Mouse (Mus musculus) activated CD4-positive, CD25-positive, alpha-beta regulatory T cell, adult 4 months (primary cell): ENCODE results near the gene Ism1. TPM values are rescaled to one million over a fixed set of nuclear protein-coding genes. Genes with fewer than 3 reads are reported as not detected.

Source experiments
- ATAC-seq: one replicate; pipeline ENCODE4 v1.8.0; 2017
- polyA plus RNA-seq, 2 experiments: library from polyadenylated mRNA; unstranded; fragments of 100-300 nt; shearing (Covaris generic); gene quantifications; one replicate each; pipeline ENCODE4 v1.2.1; 2017

Ism1 gene
- not detected for polyA plus RNA-seq

DNA sequence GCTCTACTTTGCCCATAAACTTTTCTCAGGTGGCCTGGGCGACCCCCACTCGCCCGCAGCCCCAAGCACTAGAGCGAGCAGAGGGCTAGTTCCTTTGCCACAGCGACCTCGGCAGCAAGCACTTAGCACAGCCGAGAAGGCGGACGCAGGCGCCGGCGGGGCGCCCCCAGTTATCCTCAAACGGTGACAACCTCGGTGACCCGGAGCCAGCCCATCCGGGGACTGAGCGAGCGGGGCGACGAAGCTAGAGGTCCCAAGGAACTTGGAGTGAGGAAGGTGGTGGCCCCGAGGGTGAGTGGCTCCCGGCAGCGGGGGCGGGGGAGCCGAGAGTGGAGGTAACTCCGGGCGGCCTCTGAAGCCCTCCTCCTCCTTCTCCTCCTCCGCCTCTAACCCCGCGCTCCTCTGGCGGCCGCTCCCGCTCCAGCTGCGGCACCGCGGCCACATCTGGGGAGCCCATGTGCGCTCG, at the start of gene Ism1:
Gene Ism1, plus strand, starts transcription at position 370 of the 466 bp plus-strand sequence.
- no peak for ATAC-seq

DNA sequence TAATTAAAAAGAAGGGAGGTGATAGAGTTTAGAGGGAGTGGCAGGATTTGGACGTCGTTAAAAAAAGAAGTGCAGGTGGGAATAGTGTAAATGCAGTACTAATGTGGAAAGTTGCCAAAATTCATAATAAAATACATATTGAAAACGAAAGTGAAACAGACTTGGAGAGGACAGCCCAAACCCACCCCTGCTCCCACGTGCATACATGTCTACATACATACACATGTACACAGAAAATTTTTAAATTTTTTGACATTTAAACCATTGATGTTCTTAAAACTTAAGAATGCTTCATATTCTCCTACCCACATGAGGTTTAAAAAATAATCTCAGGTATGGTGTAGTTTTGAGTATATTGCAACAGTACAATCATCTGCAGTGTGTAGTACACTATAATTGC, 49.2 kb upstream of the Ism1 start:
- ATAC-seq = peak; percentile 32

DNA sequence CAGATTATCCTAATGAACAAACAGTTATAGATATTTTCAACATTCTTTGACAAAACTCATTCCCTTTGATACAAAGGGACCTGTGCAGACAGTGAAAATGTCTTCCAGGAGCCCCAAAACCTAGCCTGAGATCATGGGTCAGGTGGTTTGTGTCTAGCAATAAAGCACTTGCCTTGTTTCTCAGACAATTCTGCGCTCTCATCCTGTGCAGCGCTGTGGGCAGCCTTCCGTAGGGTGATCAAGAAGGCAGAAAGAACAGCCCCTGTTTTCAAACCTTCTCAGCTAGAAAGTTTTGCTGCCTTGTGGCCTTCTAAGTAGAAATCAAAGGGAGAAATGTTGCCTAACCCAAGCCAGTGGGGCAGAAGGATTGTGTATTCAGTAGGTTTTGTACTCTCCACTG, 48.3 kb upstream of the Ism1 start:
- ATAC-seq = no peak

DNA sequence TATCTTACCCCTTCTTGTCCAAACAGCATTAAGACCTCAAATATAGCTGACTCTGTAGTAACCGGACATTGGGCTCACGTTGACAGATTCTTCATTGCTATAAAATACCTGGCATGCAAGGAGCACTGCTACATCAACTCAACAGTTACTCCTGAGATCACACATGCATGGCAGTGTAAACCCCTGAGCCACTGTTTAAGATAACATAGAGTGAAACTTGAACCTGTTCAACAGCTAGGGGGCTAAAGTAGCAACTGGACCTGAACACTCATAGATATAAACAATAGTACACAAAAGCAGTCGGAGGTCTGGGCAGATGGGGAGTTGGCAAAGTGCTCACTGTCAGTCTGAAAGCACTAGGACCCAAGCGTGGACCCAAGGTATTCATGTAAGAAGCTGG, 43.5 kb upstream of the Ism1 start:
- no peak for ATAC-seq

DNA sequence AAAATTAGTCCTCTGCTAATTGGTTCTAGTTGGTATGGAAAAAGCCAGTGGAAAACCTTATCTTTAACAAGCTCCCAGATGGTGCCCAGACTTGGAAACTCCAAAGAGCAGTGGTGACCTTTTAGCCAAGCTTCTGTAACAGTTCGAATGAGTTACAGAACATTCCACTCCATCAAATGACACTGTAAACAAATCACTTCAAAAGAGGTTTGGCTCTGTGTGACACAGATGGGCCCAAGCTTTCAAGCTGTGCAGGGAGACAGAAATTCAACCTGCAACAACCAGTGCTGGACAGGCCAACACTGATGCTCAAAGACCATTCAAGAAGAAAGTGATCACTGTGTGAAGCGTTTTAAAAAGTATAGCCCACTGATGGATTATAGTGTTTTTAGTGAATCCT, 40.1 kb upstream of the Ism1 start:
- ATAC-seq = no peak

DNA sequence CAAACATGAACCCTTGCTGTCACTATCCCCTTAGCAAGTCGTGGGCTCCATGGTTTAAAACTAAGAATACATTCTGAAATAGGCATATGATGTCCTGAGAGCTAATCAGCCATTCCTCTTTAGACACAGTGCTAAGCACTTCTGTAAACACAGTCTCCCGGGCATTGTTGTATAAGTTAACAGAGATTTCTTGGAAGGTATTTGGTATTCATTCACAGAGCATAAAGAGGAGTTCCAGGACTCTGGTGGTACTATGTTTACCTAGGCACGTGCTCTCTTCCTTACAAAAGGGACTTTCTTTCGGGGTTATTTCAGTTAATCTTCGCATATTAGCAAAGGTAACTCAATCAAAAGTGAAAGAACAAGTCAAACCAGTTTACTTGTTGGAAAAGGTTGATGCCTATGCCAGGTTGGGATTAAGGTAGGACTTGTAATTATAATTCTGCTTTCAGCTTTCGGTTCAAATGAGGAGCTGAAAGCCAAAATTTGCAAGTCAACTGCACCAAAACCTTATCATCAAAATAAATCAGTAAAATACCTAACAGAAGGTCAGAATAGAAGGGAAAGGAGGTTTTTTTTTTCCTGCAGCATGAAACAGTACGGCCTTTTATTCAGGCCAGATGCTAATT, 36.1 kb upstream of the Ism1 start:
- no peak for ATAC-seq

DNA sequence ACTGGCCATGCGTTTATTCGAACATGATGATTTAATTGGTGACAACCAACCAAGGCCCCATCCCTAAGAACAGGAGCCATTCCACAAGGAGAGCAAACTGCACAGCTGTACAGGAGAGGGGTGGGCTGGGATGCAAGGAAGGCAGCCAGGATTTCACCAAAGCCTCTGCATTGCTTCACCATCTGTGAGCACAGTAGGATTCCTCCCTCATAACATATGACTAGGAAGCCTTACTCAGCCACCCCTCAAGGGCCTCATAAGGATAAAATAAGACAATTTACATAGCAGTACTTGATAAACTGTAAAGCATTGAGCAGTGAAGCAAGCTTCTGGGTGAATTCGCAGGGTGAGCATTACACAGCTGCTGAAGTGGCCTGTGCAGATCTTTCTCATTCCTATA, 28.5 kb upstream of the Ism1 start:
- ATAC-seq = no peak

DNA sequence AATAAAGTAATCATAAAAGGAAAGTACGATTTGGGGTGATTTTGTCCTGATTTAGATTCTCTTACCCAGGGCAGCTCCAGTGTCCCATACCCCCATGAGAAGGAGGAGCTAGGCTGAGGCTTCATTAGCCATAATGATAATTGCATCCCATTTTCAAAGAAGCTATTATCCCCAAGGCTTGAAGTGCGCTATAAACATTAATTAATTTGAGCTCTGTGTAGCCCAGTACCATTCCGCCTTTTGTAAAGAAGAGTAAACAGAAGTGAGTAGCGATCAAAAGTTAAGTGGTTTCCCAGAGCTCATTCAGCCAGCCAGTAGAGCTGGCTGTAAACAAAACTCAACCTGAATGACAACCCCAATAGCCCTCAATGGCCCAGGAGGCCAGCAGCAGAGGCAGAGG, 21.2 kb upstream of the Ism1 start:
- ATAC-seq = no peak

DNA sequence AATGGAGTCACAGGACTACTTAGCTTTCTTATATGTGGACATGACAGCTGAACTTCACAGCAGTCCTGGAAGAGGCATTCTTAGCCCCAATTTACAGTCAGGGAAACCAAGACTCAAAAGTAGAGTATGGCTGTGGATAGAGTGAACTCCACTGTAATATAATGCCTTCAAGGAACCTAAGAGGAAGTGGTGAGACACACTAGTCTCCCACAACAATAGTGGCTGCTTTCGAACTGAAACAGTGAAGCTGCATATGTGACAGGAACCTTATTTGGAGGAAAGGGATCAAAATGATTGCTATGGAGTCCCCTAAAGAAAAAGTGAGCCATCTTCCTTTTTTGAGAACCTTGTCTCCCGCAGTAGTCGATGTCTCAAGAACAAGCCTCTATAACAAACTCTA, 6.1 kb upstream of the Ism1 start:
- ATAC-seq = no peak

DNA sequence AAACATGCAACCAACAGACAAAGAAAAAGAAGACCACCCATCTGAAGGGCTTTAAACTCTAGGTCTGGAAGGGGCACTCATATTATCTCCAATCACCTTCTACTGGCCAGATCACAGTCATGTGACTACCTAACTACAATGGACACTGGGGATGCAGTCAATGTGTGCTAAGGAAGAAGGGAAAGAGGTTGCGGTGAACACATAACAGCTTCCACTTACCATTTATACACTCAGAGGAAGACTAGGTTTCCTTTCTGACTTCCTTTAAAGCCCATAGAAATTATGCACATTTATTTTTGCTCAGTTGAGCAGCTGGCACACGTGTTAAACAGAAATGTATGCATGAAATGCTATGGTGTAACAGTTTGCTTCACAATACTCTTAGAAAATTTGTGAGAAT, 5.6 kb upstream of the Ism1 start:
- ATAC-seq = no peak

DNA sequence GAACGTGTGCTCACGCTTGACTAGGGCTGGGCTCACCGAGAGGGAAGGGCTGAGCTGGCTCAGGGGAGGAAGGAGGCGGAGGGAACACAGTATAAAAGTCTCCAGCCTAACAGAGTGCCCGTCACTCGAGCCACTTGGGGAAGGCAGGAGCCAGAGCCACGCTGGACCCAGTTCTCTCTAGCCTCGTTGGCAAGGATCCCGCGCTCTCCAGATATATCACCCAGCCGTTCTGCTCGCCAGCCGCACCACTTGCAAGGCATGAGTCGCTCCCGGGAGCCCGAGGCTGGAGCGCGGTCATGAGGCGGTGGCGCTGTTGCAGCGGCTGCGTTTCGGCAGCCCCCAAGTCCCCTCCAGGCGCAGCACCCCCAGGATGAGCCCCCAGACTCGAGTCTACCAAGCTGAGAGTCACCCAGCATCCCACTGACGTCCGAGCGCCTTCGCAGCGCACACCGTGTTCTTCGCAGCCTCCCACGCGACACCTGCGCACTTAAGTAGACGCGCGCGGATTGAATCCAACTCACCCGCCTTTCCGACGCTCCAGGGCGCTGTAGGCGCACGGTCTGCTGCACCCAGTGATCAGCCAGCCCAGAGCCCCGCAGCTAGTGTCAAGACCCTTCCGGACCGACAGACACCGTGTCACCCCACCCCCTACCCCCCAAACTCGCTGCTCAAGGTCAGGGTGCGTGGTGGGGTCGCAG, 764 bp upstream of the Ism1 start:
- no peak for ATAC-seq

DNA sequence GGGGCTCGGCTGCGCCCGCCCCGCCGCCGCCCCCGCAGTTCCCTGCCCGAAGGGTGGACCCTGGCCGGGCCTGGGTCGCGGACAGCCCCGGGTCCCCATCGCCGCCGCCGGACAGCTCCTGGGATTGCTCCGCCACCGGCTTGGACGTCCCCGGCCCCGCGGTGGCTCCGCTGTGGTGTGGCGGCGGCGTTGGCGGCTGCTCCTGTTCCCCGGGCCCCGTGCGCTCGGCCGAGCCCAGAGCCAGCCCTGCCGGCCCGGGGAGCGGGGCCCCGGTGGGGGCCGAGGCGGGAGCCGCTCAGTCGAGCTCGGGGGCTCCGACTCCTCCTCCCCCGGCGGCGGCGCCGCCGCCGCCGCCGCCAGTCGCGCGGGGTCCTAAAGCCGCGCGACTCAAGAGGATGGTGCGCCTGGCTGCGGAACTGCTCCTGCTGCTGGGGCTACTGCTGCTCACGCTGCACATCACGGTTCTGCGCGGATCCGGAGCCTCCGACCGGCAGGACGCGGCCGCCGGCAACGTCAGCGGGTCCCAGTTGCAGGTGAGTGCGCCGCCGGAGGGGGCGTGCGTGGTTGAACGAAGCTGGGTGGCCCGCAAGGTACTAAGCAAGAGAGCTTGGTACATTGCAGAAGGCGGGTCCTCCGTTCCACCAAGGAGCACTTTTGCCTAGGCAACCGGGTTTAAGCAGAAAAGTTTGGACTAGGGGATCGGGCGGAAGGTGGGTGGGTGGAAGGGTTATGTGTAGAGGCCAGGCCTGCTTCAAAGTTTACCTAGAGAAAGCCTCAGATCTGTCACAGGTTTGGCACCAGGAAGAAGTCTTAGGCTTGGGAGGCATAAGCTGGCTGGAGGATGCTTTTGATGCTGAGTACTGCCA, 530 bp downstream of the Ism1 start:
- peak; percentile 36 for ATAC-seq

DNA sequence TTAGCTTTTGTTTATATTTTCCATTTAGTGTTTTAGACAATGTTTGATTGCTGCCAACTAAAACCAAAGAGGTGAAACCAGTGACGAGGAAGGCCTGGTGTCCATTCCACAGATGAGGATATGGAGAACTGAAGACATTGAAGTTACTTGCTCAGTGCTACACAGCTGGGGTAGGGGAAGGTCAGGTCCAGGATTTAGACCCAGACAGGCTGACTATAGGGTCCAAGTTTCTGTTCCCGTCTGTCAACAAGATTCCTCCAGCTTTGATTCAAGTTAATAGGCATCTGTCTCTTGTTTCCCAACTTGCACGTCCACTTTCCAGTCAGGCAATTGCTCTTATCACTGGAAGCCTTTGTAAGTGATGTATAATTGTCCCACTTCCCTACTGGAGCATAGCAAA, 4.6 kb downstream of the Ism1 start:
- ATAC-seq = no peak

DNA sequence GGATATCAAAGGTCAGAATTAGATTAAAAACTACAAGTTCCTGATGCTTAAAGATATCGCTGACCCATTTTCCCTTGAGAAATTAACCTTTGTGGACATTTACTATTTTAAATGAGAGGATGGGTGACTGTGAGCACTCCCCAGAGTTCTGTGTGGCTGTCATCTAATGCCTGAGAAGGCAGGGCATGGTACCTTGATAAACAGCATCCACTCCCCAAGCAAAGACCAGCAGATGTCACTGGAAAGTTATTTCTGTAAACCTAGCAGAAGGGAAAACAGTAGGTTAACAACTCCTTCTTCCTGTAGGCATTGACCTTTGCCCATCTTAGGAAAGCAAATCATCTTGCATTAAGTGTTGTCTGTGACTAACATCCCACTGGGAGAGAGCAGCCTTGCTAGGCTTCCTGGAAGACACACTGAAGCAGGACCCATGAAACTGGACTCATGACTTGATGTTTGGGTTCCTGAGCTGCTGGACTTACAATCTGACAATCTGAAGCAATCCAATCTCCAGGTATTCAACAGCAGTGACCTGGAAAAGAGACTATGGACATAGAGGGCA, 11.5 kb downstream of the Ism1 start:
- ATAC-seq = no peak

DNA sequence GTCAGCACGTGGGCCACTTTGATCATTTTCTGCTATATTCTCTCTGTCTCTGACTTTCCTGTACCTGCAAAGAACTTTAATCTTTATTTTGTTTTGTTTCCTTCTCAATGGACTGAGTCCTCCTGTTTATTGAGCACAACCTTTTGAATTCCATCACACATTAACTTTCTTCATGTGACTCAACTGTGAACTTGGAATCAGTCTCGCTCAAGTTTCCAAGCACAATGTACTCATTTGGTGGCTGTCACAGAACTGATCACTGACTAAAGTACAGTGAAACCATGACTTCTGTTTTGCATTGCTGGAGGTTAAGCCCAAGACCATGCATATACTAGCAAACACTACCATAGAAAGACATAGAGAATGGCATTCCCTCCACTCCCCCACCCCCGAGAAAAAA, 15.5 kb downstream of the Ism1 start:
- no peak for ATAC-seq

DNA sequence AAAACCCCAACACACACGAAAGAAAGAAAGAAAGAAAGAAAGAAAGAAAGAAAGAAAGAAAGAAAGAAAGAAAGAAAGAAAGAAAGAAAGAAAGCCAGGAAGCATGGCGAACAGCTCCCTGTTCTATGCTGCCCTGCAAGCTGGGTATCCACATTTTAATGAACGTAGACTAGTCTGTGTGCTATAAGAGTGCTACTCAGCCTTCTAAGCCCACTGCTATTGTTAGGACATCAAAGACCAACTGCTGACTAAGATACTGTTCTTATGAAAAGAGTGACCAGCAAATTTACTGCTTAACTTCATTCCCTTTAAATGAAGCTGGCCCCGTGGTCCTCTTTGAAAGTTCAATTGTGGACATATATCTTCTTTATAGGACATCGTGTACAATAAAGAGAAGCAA, 16.7 kb downstream of the Ism1 start:
- ATAC-seq = no peak

DNA sequence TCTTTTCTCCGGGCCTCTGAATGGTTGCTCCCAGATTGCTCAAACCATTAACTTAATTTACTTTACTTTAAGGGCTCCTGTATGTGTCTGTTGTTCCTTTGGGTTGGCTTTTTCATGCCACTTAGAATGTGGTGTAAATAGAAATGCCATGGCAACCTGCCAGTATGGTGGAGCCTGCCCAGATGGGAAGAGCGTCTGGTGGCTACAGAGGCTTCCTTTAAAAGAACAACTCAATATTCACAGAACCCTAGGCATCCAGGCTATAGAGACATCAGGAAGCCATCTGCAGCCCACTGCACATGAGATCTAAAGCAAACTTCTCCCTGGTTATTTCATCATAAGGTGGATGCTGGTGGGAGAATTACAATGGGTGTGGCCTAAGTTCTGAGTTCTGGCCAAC, 18.6 kb downstream of the Ism1 start:
- ATAC-seq = no peak

DNA sequence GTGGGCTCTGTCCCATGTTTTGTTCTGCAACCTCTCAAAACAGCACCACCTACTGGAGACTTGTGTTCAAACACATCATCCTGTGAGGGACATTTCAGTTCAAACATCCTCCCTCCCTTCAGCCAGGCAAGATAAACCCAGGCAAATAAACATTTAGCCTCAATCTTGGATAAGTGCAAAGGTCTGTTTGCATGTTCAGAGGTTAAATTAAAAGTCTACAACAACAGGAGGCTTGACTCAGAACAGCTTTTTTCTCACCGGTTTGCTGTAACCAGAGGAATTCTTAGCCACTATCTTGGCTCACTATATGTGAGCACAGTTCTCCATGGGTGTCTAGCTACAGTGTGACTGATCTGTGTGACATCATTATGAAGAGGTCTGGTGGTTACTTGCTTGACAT, 22.6 kb downstream of the Ism1 start:
- ATAC-seq = no peak

DNA sequence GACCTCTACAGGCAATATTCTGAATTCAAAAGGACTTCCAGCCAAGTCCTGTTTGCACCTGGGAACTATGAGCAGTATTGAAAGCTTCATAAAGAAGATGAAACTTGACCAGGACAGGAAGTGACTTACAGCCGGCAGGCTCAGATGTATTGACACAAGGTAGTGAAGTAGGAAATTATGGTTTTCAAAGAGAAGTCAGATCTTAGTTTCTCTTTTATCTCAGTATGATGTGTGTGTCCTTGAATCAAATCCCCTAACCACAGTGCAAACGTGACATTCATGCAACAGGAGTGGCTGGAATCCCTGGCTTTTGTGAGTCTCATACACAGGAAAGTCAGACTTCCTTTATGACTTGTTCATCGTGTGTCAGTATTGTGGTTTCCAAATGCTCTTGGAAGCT, 27.0 kb downstream of the Ism1 start:
- no peak for ATAC-seq

DNA sequence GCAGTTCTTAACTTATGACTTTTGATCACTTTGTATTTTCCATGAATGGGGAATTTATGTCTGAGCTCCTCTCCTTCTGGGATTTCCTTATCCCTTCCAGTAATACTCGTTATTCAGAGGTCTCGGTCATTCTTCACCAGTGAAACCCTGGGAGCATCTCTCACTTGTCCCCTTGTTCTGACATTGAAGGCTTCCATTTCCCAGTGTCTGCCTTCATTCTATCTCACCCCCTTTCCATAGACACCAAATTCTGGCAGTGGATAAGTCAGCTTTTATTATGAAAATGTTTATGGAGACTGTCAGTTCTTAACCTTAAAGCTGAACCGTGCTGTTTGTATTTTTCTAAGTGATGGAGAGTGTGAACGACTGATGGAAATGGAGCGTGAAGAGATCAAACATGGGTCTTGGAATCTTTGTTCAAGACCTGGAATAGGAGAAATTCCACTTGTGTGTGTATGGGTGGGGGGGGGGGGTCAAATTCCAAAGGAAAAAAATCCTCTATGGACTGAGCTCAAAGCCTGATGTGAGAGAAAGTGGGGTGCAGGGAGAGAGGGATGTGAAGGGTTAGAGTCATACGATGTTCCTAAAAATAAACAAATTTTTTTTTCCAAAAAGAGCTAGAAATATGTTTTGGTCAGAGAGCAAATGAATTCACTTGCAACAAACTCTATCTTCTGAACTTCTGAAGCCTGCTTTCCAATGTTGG, 30.4 kb downstream of the Ism1 start:
- no peak for ATAC-seq

DNA sequence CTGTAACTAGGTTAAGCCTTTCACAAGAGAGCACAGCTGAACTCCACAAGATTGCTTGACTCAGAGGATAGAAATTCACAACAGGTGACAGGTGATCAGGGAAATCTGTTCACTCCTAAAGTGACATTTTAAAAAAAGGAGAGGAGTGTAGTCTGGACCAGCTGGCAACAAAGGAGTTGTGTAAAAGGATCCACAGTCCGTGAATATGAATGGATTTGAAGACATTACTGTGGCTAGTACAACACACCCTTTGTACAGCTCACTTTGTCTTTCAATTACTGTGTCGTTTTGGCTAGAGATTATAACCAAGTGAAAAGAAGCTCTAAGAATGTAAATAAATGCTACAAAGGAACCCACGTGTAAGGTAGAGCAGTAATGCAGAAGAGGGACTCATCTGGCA, 33.7 kb downstream of the Ism1 start:
- no peak for ATAC-seq

DNA sequence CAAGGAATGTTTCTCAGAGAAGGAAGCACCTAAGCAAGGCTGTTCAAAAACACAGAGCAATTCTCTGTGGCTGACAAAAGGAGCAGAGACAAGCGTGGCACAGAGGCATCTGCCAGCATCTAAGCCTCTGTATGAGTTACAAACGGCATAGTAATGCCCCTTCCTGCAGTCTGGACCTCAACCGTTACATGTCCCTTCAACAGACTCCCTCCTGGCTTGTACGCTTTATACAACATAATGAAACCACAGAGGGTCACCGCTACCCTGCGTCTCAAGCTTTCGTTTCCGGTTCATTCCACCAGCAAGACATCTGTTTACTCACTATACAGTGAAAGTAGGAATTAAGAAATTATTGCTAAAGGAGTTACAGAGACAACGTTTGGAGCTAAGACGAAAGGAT, 34.1 kb downstream of the Ism1 start:
- ATAC-seq = no peak

DNA sequence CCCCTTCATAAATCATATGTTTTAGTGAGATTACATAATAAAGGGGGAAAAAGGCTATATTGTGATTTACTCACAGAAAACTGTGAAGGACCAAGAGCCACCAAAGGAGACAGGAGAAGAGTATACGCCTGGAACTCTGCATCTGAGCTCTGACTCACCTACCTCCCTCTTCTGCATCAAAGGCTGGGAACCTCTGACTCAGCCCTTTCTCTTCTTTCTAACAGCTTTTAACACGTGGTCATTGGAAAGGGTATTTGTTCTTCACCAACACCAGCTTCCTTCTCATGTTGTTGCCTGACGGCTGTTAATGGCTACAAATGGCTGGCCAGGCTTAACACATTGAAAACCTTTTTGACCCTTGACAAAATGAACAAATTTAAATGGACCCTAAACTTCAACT, 36.2 kb downstream of the Ism1 start:
- ATAC-seq = no peak
